8 mouse cellular contexts compared by ENCODE assay signal in the genomic region with DNA sequence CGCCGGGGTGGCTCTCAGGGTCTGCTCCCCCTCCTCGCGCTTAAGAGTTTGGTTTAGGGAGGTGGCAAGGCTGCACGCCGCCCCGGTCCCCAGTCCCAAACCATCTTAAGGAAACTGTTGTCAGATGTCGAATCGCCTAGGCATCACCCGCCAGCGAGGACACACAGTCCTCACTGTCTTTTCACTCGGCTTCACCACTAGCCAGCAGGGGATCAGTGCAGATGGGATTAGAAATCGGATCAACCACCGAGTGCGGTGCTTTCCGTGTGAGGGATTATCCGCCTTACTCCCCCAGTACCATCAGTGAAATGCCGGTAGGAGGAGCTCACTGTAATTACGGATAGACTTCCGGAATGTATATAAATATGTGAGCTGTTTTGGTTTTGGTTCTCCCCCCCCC. TPM values are rescaled to one million over a fixed set of nuclear protein-coding genes. Genes with fewer than 3 reads are reported as not detected.
DNase-seq lines count a peak whose midpoint lies in the region; ATAC-seq and TF ChIP-seq lines count a peak whose summit lies in the region.

No protein-coding gene starts in this region.

- no peaks in the 10 kb centered on the region for H3K4me1 ChIP-seq in kidney, postnatal 0 days (replicated peaks; ENCODE audit: insufficient read depth, low read length)
- H3K4me1 ChIP-seq in E14TG2a.4 (replicated peaks; ENCODE audit: low read depth, low read length): peaks cover 26% of the 10 kb centered on the region
- peaks cover 7% of the 10 kb centered on the region for H3K4me1 ChIP-seq in hindbrain, embryonic 12.5 days
- H3K4me1 ChIP-seq in stomach, postnatal 0 days (replicated peaks; ENCODE audit: control insufficient read depth, insufficient read depth): no peaks in the 10 kb centered on the region

- ATAC-seq in kidney, postnatal 0 days (replicated peaks; ENCODE audit: low FRiP score, low read depth): no peak
- ATAC-seq in hindbrain, embryonic 12.5 days (ENCODE audit: low FRiP score): peak; percentile 3; the same call in 1 of the 2 replicates
- peak; percentile 15 for ATAC-seq in megakaryocyte progenitor cell, adult 5-6 weeks (replicated peaks; ENCODE audit: poor library complexity)
- no peak for ATAC-seq in stomach, postnatal 0 days (ENCODE audit: low FRiP score, low TSS enrichment)

- H3K9ac ChIP-seq in kidney, postnatal 0 days (ENCODE audit: low read depth, low read length): peak overlapping the region; percentile 78
- peak overlapping the region; percentile 91 for H3K9ac ChIP-seq in hindbrain, embryonic 12.5 days
- H3K9ac ChIP-seq in stomach, postnatal 0 days (ENCODE audit: low read length): peak overlapping the region; percentile 86

- H3K9me3 ChIP-seq in kidney, postnatal 0 days (replicated peaks; ENCODE audit: low read length): no peaks in the 10 kb centered on the region
- no peaks in the 10 kb centered on the region for H3K9me3 ChIP-seq in E14TG2a.4 (ENCODE audit: low read length)
- no peaks in the 10 kb centered on the region for H3K9me3 ChIP-seq in hindbrain, embryonic 12.5 days (replicated peaks)
- no peaks in the 10 kb centered on the region for H3K9me3 ChIP-seq in stomach, postnatal 0 days (ENCODE audit: control insufficient read depth, low read length)

- H3K4me2 ChIP-seq in kidney, postnatal 0 days (ENCODE audit: low read length): peak overlapping the region; percentile 86
- H3K4me2 ChIP-seq in hindbrain, embryonic 12.5 days (replicated peaks): peak overlapping the region; percentile 74
- H3K4me2 ChIP-seq in stomach, postnatal 0 days (replicated peaks; ENCODE audit: low read depth): peak overlapping the region; percentile 80

- TF ChIP-seq EP300 in stomach, postnatal 0 days (optimal IDR thresholded peaks at IDR 0.05): no peak

- 0 out of 2 replicates have a peak, but pooled peaks cover 1% of the 10 kb centered on the region for H3K36me3 ChIP-seq in kidney, postnatal 0 days (ENCODE audit: insufficient read depth, low read length)
- 0 out of 2 replicates have a peak, but pooled peaks cover 2% of the 10 kb centered on the region for H3K36me3 ChIP-seq in E14TG2a.4 (ENCODE audit: insufficient read depth, low read length)
- H3K36me3 ChIP-seq in hindbrain, embryonic 12.5 days: no peaks in the 10 kb centered on the region
- H3K36me3 ChIP-seq in stomach, postnatal 0 days (ENCODE audit: control insufficient read depth, insufficient read depth, low read length): no peaks in the 10 kb centered on the region

- DNase-seq in kidney, postnatal 0 days (ENCODE audit: low spot score): peak; percentile 76
- no peak for DNase-seq in kidney, postnatal 25 days
- DNase-seq in c-Kit-positive CD71-positive TER-119-negative erythroid progenitor cells, embryonic 14.5 days (ENCODE audit: low read depth): peak; percentile 51
- no peak for DNase-seq in stomach, postnatal 0 days (ENCODE audit: low spot score)
- no peak for DNase-seq in cerebellum, adult 18-20 months

- peak; percentile 29; the same call in 1 of the 2 replicates for TF ChIP-seq CTCF in kidney, postnatal 0 days (IDR thresholded peaks at IDR 0.05; ENCODE audit: low read depth)
- no peak for TF ChIP-seq CTCF in E14TG2a.4 (conservative IDR thresholded peaks at IDR 0.05; ENCODE audit: low read length)
- peak; percentile 51 for TF ChIP-seq CTCF in stomach, postnatal 0 days (IDR thresholded peaks at IDR 0.05; ENCODE audit: low read depth)

- no peaks in the 10 kb centered on the region for H3K27me3 ChIP-seq in kidney, postnatal 0 days (ENCODE audit: insufficient read depth, low read length)
- no peaks in the 10 kb centered on the region for H3K27me3 ChIP-seq in E14TG2a.4 (ENCODE audit: insufficient read depth, low read length)
- H3K27me3 ChIP-seq in hindbrain, embryonic 12.5 days: no peaks in the 10 kb centered on the region
- H3K27me3 ChIP-seq in stomach, postnatal 0 days (ENCODE audit: control insufficient read depth, insufficient read depth, low read length): no peaks in the 10 kb centered on the region

- 0% methylated on average over 20 of the region's 20 CpGs for WGBS in kidney, postnatal 0 days
- WGBS in hindbrain, embryonic 12.5 days: under 1% methylated on average over 20 of the region's 20 CpGs
- WGBS in stomach, postnatal 0 days: under 1% methylated on average over 20 of the region's 20 CpGs

- peak overlapping the region; percentile 96 for H3K27ac ChIP-seq in kidney, postnatal 0 days
- peak overlapping the region; percentile 95 for H3K27ac ChIP-seq in hindbrain, embryonic 12.5 days
- peak overlapping the region; percentile 97 for H3K27ac ChIP-seq in stomach, postnatal 0 days (replicated peaks)

- H3K4me3 ChIP-seq in kidney, postnatal 0 days (replicated peaks; ENCODE audit: low read depth, low read length): peak overlapping the region; percentile 63
- peak overlapping the region; percentile 99 for H3K4me3 ChIP-seq in E14TG2a.4 (replicated peaks; ENCODE audit: low read length)
- H3K4me3 ChIP-seq in hindbrain, embryonic 12.5 days: peak overlapping the region; percentile 89
- peak overlapping the region; percentile 96 for H3K4me3 ChIP-seq in stomach, postnatal 0 days (ENCODE audit: low read depth, low read length)

RNA-seq across cellular contexts. Expression of a gene that starts 0.4 kb away (rescaled TPM):
- 15.8 and 19.8 TPM in 2 replicates for polyA plus RNA-seq in kidney, postnatal 0 days (2015; fragmentation: Nextera tagmentation; extraction: Ambion mirVana)
- polyA plus RNA-seq in hindbrain, embryonic 12.5 days (2016; fragmentation: Nextera tagmentation; extraction: Ambion mirVana): 15.9 and 16.2 TPM in 2 replicates
- total RNA-seq in megakaryocyte progenitor cell, adult 5-6 weeks (2015): 63.3 and 69.1 TPM in 2 replicates
- 37.1 and 53.2 TPM in 2 replicates for total RNA-seq in megakaryocyte progenitor cell, adult 5-6 weeks (2017)
- polyA plus RNA-seq in stomach, postnatal 0 days (2015; fragmentation: Nextera tagmentation; extraction: Ambion mirVana): 9.9 and 12.8 TPM in 2 replicates

RNA-seq across cellular contexts. Expression of a gene that starts 37.9 kb away (rescaled TPM):
- 23.6 and 27.5 TPM in 2 replicates for polyA plus RNA-seq in kidney, postnatal 0 days (2015; fragmentation: Nextera tagmentation; extraction: Ambion mirVana)
- polyA plus RNA-seq in hindbrain, embryonic 12.5 days (2016; fragmentation: Nextera tagmentation; extraction: Ambion mirVana): 47.6 and 48.7 TPM in 2 replicates
- total RNA-seq in megakaryocyte progenitor cell, adult 5-6 weeks (2015): 15.6 and 17.2 TPM in 2 replicates
- 21.2 and 25.0 TPM in 2 replicates for total RNA-seq in megakaryocyte progenitor cell, adult 5-6 weeks (2017)
- 13.0 and 13.1 TPM in 2 replicates for polyA plus RNA-seq in stomach, postnatal 0 days (2015; fragmentation: Nextera tagmentation; extraction: Ambion mirVana)

Comparison
In these comparisons a context has a peak if more than half of its experiments do, and no peak if none do; other contexts are left out.
1. DNase-seq: peak in kidney, postnatal 0 days (single experiment) and c-Kit-positive CD71-positive TER-119-negative erythroid progenitor cells, embryonic 14.5 days (single experiment); none in kidney, postnatal 25 days (0 of 2), stomach, postnatal 0 days (single experiment) and cerebellum, adult 18-20 months (0 of 2).
2. ATAC-seq: peak in hindbrain, embryonic 12.5 days (single experiment) and megakaryocyte progenitor cell, adult 5-6 weeks (single experiment); none in kidney, postnatal 0 days (single experiment) and stomach, postnatal 0 days (single experiment).
3. Peak in every context shown above with its lines, with median percentiles within 50 percentile points of each other: H3K27ac ChIP-seq, H3K4me2 ChIP-seq, H3K4me3 ChIP-seq and H3K9ac ChIP-seq.